Mouse (Mus musculus): ENCODE results near the gene Srebf2.
A peak's percentile ranks its signal among the peaks of the same experiment; 100 is the strongest.

Srebf2 gene

DNA sequence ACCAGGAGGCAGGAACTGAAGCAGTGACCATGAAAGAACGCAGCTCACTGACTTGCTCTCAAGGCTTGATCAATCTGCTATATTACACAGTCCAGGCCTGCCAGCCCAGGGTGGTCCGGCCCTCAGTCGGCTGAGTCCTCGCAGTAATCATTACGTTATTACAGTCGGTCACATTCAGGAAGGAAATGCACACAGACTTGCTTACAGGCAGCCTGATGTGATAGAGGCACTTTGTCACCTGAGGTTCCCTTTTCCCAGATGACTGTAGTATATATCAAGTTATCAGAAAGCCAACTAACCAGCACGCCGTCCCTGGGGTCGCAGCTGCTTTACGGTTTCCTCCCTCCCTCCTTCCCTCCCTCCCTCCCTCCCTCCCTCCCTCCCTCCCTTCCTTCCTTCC lies 9.9 kb downstream of the Srebf2 start:
- no peak for ATAC-seq (ENCODE audit: low TSS enrichment)

GRCm38 (mm10) chr15:82158243-82159035 lies 11.5 kb downstream of the Srebf2 start:
- ATAC-seq (ENCODE audit: low TSS enrichment): no peak

DNA sequence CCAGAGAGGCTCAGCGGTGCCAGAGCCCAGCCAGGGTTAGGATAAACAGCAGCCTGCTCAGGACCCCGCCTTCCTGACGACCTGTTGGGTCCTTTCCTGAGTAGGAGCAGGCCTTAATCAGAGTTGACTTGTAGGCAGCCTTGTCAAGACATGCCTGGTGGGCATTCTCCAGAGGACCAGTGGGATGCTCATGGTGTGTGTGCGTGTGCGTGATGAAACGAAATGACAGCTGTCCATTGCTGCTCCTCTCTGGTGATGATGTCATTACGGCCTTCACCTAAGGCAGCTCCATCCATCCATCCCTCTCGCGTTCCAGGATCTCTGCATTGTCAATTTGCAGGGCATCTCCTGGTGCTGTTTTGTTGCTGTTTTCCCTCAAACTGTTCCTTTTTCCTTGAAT lies 12.5 kb downstream of the Srebf2 start:
- ATAC-seq (ENCODE audit: low TSS enrichment): no peak

GRCm38 (mm10) chr15:82160731-82161640 lies 14.0 kb downstream of the Srebf2 start:
- no peak for ATAC-seq (ENCODE audit: low TSS enrichment)

- no peak for ATAC-seq (ENCODE audit: low TSS enrichment)
Observed at GRCm38 (mm10) chr15:82161965-82162600, 15.1 kb downstream of the Srebf2 start.

DNA sequence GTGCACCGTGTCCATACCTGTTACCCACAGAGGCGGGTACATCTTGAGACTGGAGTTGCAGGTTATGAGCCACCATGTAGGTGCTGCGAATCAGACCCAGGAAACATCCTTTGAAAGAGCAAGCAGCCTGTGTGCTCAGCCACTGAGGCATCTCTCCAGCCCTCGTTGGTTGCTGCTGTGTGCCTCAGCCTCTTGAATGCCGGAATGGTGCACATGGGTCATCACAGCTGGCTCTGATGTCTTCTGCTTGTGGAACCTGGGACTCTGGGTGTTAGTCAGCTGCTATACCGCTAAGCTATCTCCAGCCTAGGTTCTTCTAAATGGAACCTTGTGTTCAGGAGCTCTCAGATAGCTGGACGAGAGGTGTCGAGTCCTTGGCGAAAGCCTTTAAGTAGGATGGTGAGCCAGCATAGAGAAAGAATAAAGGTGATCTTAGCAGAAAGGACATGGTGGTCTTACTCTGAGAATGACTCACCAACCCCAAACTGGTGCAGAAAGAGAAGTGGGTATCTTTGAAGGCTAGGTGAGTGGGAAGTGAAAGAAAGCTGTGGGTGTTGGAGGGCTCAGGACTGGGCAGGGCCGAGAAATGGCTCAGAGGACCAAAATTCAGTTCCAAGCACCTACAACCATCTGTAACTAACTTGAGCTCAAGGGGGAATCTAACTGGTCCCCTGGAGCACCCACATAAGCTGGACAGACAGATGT lies 16.5 kb downstream of the Srebf2 start:
- ATAC-seq (ENCODE audit: low TSS enrichment): no peak

- ATAC-seq (ENCODE audit: low TSS enrichment): no peak
Observed at GRCm38 (mm10) chr15:82164061-82164399, 17.0 kb downstream of the Srebf2 start.

- no peak for ATAC-seq (ENCODE audit: low TSS enrichment)
Observed at GRCm38 (mm10) chr15:82164496-82164895, 17.5 kb downstream of the Srebf2 start.

DNA sequence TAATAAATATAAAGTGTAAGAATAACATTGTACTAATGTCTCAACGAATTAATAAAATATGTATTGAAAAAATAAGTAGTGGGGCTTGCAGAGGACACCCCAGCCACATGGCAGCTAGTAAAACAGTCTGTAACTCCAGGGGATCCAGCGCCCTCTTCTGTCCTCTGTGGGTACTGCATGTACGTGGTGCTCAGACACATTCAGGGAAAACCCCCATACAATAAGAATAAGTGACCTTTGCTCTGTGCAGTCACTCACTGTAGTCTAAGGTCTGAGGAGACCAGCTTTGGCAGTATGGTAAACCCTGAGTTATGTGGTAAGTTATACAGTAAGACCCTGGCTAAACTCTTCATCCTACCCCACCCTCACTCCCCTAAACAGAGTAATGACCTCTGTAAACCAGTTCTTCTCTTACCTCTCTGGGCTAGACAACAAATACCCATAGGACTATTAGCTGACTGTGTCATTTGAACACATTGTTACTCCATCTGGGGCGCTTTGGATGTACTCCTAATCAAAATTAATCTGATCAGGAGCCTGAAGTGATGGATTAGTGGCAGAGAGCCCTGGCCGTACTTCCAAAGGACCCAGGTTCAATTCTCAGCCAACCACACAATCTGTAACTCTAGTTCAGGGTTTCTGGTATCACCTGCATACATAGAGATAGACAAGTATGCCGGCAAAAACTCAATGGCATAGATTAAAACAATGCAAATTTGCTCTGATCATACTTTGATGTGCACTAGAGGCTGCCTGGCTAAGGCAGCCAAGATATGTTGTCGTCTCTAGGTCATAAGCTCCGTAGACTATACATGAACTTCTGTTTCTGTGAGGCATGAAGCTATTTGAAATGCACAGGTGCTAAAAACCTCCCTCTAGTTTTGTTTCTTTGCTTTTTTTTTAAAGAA lies 18.6 kb downstream of the Srebf2 start:
- no peak for ATAC-seq (ENCODE audit: low TSS enrichment)

DNA sequence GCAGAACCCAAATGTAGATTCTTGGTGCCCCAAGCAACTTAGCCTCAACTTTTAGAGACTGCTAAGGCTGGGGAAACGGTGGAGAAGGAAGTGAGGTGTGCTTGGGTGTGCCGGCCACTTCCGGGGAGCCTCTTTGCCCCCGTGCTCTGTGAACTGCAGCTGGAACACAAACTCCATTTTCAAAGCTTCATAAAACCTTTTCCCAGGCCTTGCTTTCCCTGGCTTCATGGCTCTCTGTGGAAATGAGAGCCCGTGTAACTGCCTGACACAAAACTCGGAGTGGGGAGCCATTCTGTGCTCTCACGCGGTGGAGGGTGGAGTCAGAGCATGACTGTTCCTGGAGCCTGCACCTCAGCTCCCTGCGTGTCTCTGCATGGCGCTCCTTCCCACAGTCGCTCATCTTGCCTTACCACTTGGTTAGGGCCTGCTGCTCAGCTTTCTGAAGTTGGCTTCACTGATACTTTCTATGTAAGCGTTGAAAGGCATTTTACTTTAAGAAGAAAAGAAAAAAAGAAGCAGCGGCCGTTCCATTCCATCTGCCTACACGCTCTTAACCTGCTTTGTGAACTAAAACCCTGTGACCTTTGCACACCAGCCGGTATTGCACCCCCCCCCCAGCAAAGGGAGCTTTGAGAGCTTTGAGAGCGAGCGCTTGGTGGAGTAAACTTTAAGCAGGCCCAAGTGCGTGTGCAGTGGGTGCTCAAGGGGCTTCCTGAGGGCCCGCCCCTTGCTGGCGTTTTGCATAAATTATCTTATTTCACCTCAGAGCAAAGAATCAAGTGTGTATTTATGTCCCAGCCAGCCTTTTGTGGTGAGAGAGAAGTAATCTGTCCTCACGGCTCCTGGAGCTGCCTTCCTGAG lies 19.5 kb downstream of the Srebf2 start:
- peak; percentile 55; the same call in 1 of the 2 replicates for ATAC-seq (ENCODE audit: low TSS enrichment)

GRCm38 (mm10) chr15:82167201-82168168 lies 20.5 kb downstream of the Srebf2 start:
- peak; percentile 14; the same call in 1 of the 2 replicates for ATAC-seq (ENCODE audit: low TSS enrichment)

- ATAC-seq (ENCODE audit: low TSS enrichment): no peak
Observed at GRCm38 (mm10) chr15:82169671-82170070, 22.7 kb downstream of the Srebf2 start.

DNA sequence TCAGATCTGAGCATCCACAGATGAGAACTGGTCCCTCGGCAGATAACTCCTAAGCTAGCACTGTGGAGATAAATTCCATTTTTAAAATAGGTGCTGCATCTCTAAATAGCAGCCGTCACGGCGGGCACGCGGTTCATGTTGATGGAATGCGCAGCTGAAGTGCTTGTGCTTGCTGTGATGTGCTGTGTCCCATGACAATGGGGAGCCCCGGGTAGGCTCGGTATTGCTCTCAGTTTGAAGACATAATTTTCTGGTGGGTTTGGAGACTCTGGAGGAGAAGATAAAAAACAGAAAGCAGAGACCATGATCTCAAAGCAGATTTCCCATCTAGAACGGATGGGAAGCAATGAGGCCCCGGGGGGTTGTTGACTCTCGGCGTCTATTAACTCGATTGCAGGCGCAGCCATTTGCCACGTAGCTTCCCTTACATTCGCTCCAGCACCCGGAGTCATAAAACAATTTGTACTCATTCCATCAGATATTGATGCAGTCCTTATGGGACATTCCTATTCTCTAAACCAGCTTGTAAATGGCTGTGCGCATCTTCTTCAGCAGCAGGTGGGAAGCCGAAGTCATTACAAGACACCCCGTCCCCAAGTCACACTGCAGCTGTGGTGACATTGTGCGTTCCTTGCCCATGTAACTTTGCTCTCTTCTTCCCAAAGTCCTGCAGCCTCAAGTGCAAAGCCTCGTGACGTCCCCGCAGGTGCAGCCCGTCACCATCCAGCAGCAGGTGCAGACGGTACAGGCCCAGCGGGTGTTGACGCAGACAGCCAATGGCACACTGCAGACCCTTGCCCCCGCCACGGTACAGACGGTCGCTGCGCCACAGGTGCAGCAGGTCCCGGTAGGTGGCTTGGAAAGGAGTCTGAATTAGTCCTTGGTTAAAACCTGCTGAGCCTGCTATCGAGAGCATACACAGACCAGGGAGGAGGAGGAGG lies 23.7 kb downstream of the Srebf2 start:
- ATAC-seq (ENCODE audit: low TSS enrichment): no peak

- ATAC-seq (ENCODE audit: low TSS enrichment): no peak
Observed at GRCm38 (mm10) chr15:82172648-82173047, 25.7 kb downstream of the Srebf2 start.

GRCm38 (mm10) chr15:82175091-82175490 lies 28.1 kb downstream of the Srebf2 start:
- ATAC-seq (ENCODE audit: low TSS enrichment): no peak

- ATAC-seq (ENCODE audit: low TSS enrichment): no peak
Observed at GRCm38 (mm10) chr15:82177743-82178290, 30.8 kb downstream of the Srebf2 start.

- ATAC-seq (ENCODE audit: low TSS enrichment): no peak
Observed at GRCm38 (mm10) chr15:82181131-82181530, 34.1 kb downstream of the Srebf2 start.

All from frontal cortex, adult (tissue).